Mouse (Mus musculus): ENCODE measurements around the gene Erp29.
A peak's percentile ranks its signal among the peaks of the same experiment; 100 is the strongest.

The Erp29 gene

GRCm38 (mm10) chr5:121449976-121450375 lies 2.3 kb downstream of the Erp29 start:
- DNase-seq (ENCODE audit: low spot score in 2 of 2) = peak; percentile 65 to 87

GRCm38 (mm10) chr5:121448450-121448849 lies 3.9 kb downstream of the Erp29 start:
- DNase-seq (ENCODE audit: low spot score in 2 of 2) = peak in 1 of 2 experiments; percentile 56

GRCm38 (mm10) chr5:121444870-121445269 lies 7.4 kb downstream of the Erp29 start:
- DNase-seq (ENCODE audit: low spot score in 2 of 2) = no peak

GRCm38 (mm10) chr5:121443548-121443947 lies 8.8 kb downstream of the Erp29 start:
- DNase-seq (ENCODE audit: low spot score in 2 of 2) = peak; percentile 39 to 80

- DNase-seq (ENCODE audit: low spot score in 2 of 2) = no peak
Observed at GRCm38 (mm10) chr5:121438756-121439155, 13.6 kb downstream of the Erp29 start.

GRCm38 (mm10) chr5:121438131-121438530 lies 14.2 kb downstream of the Erp29 start:
- no peak for DNase-seq (ENCODE audit: low spot score in 2 of 2)

- no peak for DNase-seq (ENCODE audit: low spot score in 2 of 2)
Observed at GRCm38 (mm10) chr5:121428954-121429353, 23.4 kb downstream of the Erp29 start.

GRCm38 (mm10) chr5:121423297-121423696 lies 29.0 kb downstream of the Erp29 start:
- no peak for DNase-seq (ENCODE audit: low spot score in 2 of 2)

- DNase-seq (ENCODE audit: low spot score in 2 of 2) = no peak
Observed at GRCm38 (mm10) chr5:121422787-121423186, 29.5 kb downstream of the Erp29 start.

GRCm38 (mm10) chr5:121420721-121421120 lies 31.6 kb downstream of the Erp29 start:
- no peak for DNase-seq (ENCODE audit: low spot score in 2 of 2)

- no peak for DNase-seq (ENCODE audit: low spot score in 2 of 2)
Observed at GRCm38 (mm10) chr5:121410975-121411374, 41.3 kb downstream of the Erp29 start.

- no peak for DNase-seq (ENCODE audit: low spot score in 2 of 2)
Observed at GRCm38 (mm10) chr5:121407856-121408255, 44.5 kb downstream of the Erp29 start.

- DNase-seq (ENCODE audit: low spot score in 2 of 2) = no peak
Observed at GRCm38 (mm10) chr5:121400849-121401248, 51.5 kb downstream of the Erp29 start.

- no peak for DNase-seq (ENCODE audit: low spot score in 2 of 2)
Observed at GRCm38 (mm10) chr5:121400064-121400463, 52.2 kb downstream of the Erp29 start.

- DNase-seq (ENCODE audit: low spot score in 2 of 2) = no peak
Observed at GRCm38 (mm10) chr5:121399540-121399939, 52.8 kb downstream of the Erp29 start.

- no peak for DNase-seq (ENCODE audit: low spot score in 2 of 2)
Observed at GRCm38 (mm10) chr5:121398965-121399462, 53.3 kb downstream of the Erp29 start.

- DNase-seq (ENCODE audit: low spot score in 2 of 2) = no peak
Observed at GRCm38 (mm10) chr5:121398146-121398964, 54.0 kb downstream of the Erp29 start.

- DNase-seq (ENCODE audit: low spot score in 2 of 2) = peak; percentile 88 to 98
Observed at GRCm38 (mm10) chr5:121397187-121398145, 54.8 kb downstream of the Erp29 start, which contains the start of gene Naa25. Gene Naa25 (plus strand): TSS chr5:121397936.

- DNase-seq (ENCODE audit: low spot score in 2 of 2) = no peak
Observed at GRCm38 (mm10) chr5:121395621-121396020, 56.7 kb downstream of the Erp29 start.

GRCm38 (mm10) chr5:121393402-121393801 lies 58.9 kb downstream of the Erp29 start:
- DNase-seq (ENCODE audit: low spot score in 2 of 2) = no peak

GRCm38 (mm10) chr5:121392667-121393380 lies 59.5 kb downstream of the Erp29 start:
- DNase-seq (ENCODE audit: low spot score in 2 of 2) = peak in 1 of 2 experiments; percentile 58
